Mouse (Mus musculus) MEL (cell line): ENCODE measurements around the gene Pcsk4. TPM values are rescaled to one million over a fixed set of nuclear protein-coding genes. Genes with fewer than 3 reads are reported as not detected.

ENCODE experiments used
- DNase-seq: peaks from one replicate; pipeline ENCODE4 v3.0.0; 2011; ENCODE audit warnings: low read depth, low spot score
- H3K27ac ChIP-seq: 2 replicates; pipeline ENCODE4 v1.5.1; 2012; ENCODE audit warnings: low read depth, mild to moderate bottlenecking, control low read depth, low read length, moderate library complexity; ENCODE audit not compliant: control insufficient read depth
- H3K27me3 ChIP-seq, 2 experiments: fragments of 150-350 bp in 1 of 2; sonication (generic) in 1 of 2; 2 replicates each; pipeline ENCODE4 v1.6.1; 2012; ENCODE audit warnings: low read length in 2 of 2, mild to moderate bottlenecking in 2 of 2, improper control_type of control experiment in 1 of 2, moderate library complexity in 1 of 2; ENCODE audit not compliant: insufficient read depth in 2 of 2, control insufficient read depth in 1 of 2
- H3K36me3 ChIP-seq, 2 experiments: 2 replicates each; pipeline ENCODE4 v1.6.1; 2012 to 2014; ENCODE audit warnings: low read length in 2 of 2, improper control_type of control experiment in 1 of 2, inconsistent platforms in 1 of 2, mild to moderate bottlenecking in 1 of 2; ENCODE audit not compliant: insufficient read depth in 2 of 2, control insufficient read depth in 1 of 2
- H3K4me1 ChIP-seq, 2 experiments: fragments of 150-350 bp in 1 of 2; sonication (generic) in 1 of 2; 2 replicates each; pipeline ENCODE4 v1.6.1; 2012; ENCODE audit warnings: low read length in 2 of 2, improper control_type of control experiment in 1 of 2, mild to moderate bottlenecking in 1 of 2; ENCODE audit not compliant: insufficient read depth in 2 of 2, control insufficient read depth in 1 of 2
- H3K4me3 ChIP-seq, 2 experiments: fragments of 150-350 bp in 1 of 2; sonication (generic) in 1 of 2; 2 replicates each; pipeline ENCODE4 v1.5.1; 2012; ENCODE audit warnings: low read depth in 2 of 2, low read length in 2 of 2, mild to moderate bottlenecking in 2 of 2, moderate library complexity in 2 of 2, control low read depth in 1 of 2, improper control_type of control experiment in 1 of 2; ENCODE audit not compliant: control insufficient read depth in 1 of 2, insufficient read depth in 1 of 2
- H3K79me2 ChIP-seq: 2 replicates; pipeline ENCODE4 v1.6.1; 2012; ENCODE audit warnings: mild to moderate bottlenecking, low read length, moderate library complexity; ENCODE audit not compliant: control insufficient read depth, poor library complexity, insufficient read depth
- H3K9ac ChIP-seq: 2 replicates; pipeline ENCODE4 v1.6.1; 2012; ENCODE audit warnings: low read depth, mild to moderate bottlenecking, control low read depth, low read length, moderate library complexity; ENCODE audit not compliant: control insufficient read depth, poor library complexity, severe bottlenecking
- H3K9me3 ChIP-seq: fragments of 150-350 bp; sonication (generic); replicated peaks from 2 replicates; pipeline ENCODE4 v1.6.1; 2012; ENCODE audit warnings: mild to moderate bottlenecking, low read length, improper control_type of control experiment, moderate library complexity; ENCODE audit not compliant: insufficient read depth
- BHLHE40 ChIP-seq: IDR thresholded peaks from 2 replicates; pipeline ENCODE4 v1.6.1; 2012; ENCODE audit warnings: low read depth, mild to moderate bottlenecking, inconsistent platforms, low read length, improper control_type of control experiment, borderline replicate concordance
- CHD2 ChIP-seq: IDR thresholded peaks from 2 replicates; pipeline ENCODE4 v1.6.1; 2011; ENCODE audit warnings: low read length, improper control_type of control experiment
- HCFC1 ChIP-seq: IDR thresholded peaks from 2 replicates; pipeline ENCODE4 v1.6.1; 2012; ENCODE audit warnings: low read depth, mild to moderate bottlenecking, inconsistent platforms, low read length, improper control_type of control experiment, moderate library complexity
- JUND ChIP-seq: IDR thresholded peaks from 2 replicates; pipeline ENCODE4 v1.6.1; 2011; ENCODE audit warnings: low read depth, mild to moderate bottlenecking, improper control_type of control experiment, low read length
- MEF2A ChIP-seq: IDR thresholded peaks from 2 replicates; pipeline ENCODE4 v1.6.1; 2014; ENCODE audit warnings: low read depth, mild to moderate bottlenecking, inconsistent platforms, low read length, improper control_type of control experiment; ENCODE audit not compliant: poor library complexity, insufficient replicate concordance, severe bottlenecking; ENCODE audit errors: extremely low read depth
- NELFE ChIP-seq: IDR thresholded peaks from 2 replicates; pipeline ENCODE4 v1.6.1; 2011; ENCODE audit warnings: low read depth, low read length, improper control_type of control experiment
- NRF1 ChIP-seq: IDR thresholded peaks from 2 replicates; pipeline ENCODE4 v1.6.1; 2014; ENCODE audit warnings: low read depth, mild to moderate bottlenecking, inconsistent platforms, low read length, improper control_type of control experiment, moderate library complexity; ENCODE audit not compliant: poor library complexity, insufficient read depth, severe bottlenecking
- POLR2A ChIP-seq, 2 experiments: IDR thresholded peaks; 2 replicates each; pipeline ENCODE4 v1.6.1; 2011 to 2012; ENCODE audit warnings: low read length in 2 of 2, mild to moderate bottlenecking in 2 of 2, control low read depth in 1 of 2, improper control_type of control experiment in 1 of 2, low read depth in 1 of 2, moderate library complexity in 1 of 2; ENCODE audit not compliant: control insufficient read depth in 1 of 2, insufficient read depth in 1 of 2, poor library complexity in 1 of 2
- POLR2AphosphoS2 ChIP-seq: IDR thresholded peaks from 2 replicates; pipeline ENCODE4 v1.6.1; 2011; ENCODE audit warnings: low read length, improper control_type of control experiment
- POLR2AphosphoS5 ChIP-seq: IDR thresholded peaks from 2 replicates; pipeline ENCODE4 v1.6.1; 2012; ENCODE audit warnings: low read depth, borderline replicate concordance, mild to moderate bottlenecking, inconsistent platforms, low read length, moderate library complexity, mixed read lengths
- RAD21 ChIP-seq: IDR thresholded peaks from 2 replicates; pipeline ENCODE4 v1.6.1; 2011; ENCODE audit warnings: mild to moderate bottlenecking, low read depth, low read length, improper control_type of control experiment
- RCOR1 ChIP-seq: IDR thresholded peaks from 2 replicates; pipeline ENCODE4 v1.6.1; 2012; ENCODE audit warnings: low read depth, mild to moderate bottlenecking, inconsistent platforms, low read length, improper control_type of control experiment
- SMC3 ChIP-seq: IDR thresholded peaks from 2 replicates; pipeline ENCODE4 v1.6.1; 2011; ENCODE audit warnings: low read depth, low read length, improper control_type of control experiment
- ZKSCAN1 ChIP-seq: IDR thresholded peaks from 2 replicates; pipeline ENCODE4 v1.6.1; 2012; ENCODE audit warnings: low read depth, mild to moderate bottlenecking, inconsistent platforms, low read length, improper control_type of control experiment, moderate library complexity
- ZMIZ1 ChIP-seq: IDR thresholded peaks from 2 replicates; pipeline ENCODE4 v1.6.1; 2012; ENCODE audit warnings: low read depth, mild to moderate bottlenecking, inconsistent platforms, low read length, improper control_type of control experiment, moderate library complexity
- polyA plus RNA-seq, 2 experiments: library from polyadenylated mRNA; stranded (reverse) in 1 of 2; unstranded in 1 of 2; fragments of >175 nt in 1 of 2; fragments of >200 nt in 1 of 2; gene quantifications; 2 replicates each; pipeline versions ENCODE4 v1.2.1 to v1.2.4; 2012; ENCODE audit warnings: low replicate concordance in 2 of 2, low read depth in 1 of 2; ENCODE audit not compliant: insufficient read length in 2 of 2, insufficient read depth in 1 of 2, missing spikeins in 1 of 2
- total RNA-seq: library from RNA; depleted of rRNA; stranded (reverse); fragments of 300-350 nt; gene quantifications from 2 replicates; pipeline ENCODE4 v1.2.3, GENCODE M21; 2012

The Pcsk4 gene
- total and polyA plus RNA-seq, 3 experiments = 6.5 to 23.1 TPM; not detected in 1

DNA sequence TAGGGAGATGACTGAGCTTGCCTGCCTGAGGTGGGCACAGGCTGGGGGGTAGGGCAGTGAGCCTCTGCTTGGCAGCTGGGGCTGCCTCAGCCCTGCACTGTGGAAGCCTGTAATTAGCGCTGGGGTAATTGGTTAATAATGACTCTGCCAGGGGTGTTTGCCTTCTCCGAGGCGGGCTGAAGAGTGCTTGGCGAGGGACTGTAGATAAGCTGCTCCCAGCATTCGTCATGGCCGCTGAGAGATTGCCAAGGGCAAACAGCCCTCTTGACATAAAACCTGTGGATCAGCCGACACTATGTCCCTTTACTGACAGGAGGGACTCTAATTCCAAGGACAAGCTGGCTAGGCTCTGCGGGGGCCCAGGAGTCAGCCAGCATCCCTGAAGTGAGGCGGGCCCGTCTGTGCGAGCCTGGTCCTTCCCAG, 12.9 kb downstream of the Pcsk4 start:
- Histone ChIP-seq H3K27me3 (no peaks in the 10 kb centered on the region), H3K27ac (peak overlapping the region; percentile 35), H3K9ac (peak overlapping the region; percentile 31)

DNA sequence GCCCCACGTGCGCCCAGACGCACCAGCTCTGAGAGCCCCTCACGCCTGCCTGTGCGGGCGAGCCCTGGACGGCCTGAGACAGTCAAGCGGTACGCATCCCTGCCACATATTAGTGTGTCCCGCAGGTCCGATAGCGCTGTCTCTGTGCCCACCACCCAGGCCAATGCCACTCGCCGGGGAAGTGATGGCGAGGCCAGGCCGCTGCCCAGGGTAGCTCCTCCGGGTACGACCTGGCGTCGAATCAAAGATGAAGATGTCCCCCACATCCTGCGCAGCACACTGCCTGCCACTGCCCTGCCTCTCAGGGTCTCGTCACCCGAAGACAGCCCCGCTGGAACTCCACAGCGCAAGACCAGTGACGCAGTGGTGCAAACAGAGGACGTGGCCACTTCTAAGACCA, 14.0 kb downstream of the Pcsk4 start:
- H3K9ac ChIP-seq = no peak overlapping the region
- TF ChIP-seq HCFC1 (no peak), MEF2A (no peak), POLR2AphosphoS5 (peak; percentile 42; the same call in 1 of the 2 replicates), POLR2AphosphoS2 (no peak), ZKSCAN1 (no peak), JUND (no peak)
- DNase-seq = no peak
- peaks cover 0 to 8% of the 10 kb centered on the region in 2 experiments; a peak in 2 of 4 replicates for H3K36me3 ChIP-seq
- no peaks in the 10 kb centered on the region for H3K27me3 ChIP-seq
- H3K27ac ChIP-seq = no peak overlapping the region
- H3K4me1 ChIP-seq = peaks cover 0 to 24% of the 10 kb centered on the region in 2 experiments; a peak in 3 of 4 replicates
- H3K79me2 ChIP-seq = peaks cover 20% of the 10 kb centered on the region
- no peaks in the 10 kb centered on the region for H3K9me3 ChIP-seq
- H3K4me3 ChIP-seq = no peak overlapping the region

More for the DNA sequence above, 12.9 kb downstream of the Pcsk4 start:
- Histone ChIP-seq H3K4me3 (no peak overlapping the region), H3K9me3 (no peaks in the 10 kb centered on the region), H3K4me1 (peaks cover 0 to 32% of the 10 kb centered on the region in 2 experiments; a peak in 3 of 4 replicates), H3K79me2 (peaks cover 20% of the 10 kb centered on the region), H3K36me3 (peaks cover 0 to 11% of the 10 kb centered on the region in 2 experiments; a peak in 2 of 4 replicates)
- no peak for TF ChIP-seq RCOR1
- TF ChIP-seq POLR2AphosphoS2 = peak; percentile 31; the same call in 1 of the 2 replicates
- no peak for TF ChIP-seq NELFE
- TF ChIP-seq POLR2A (IDR thresholded peaks at IDR 0.05; ENCODE audit: control insufficient read depth in 1 of 2, insufficient read depth in 1 of 2, low read depth in 1 of 2, low read length in 2 of 2, poor library complexity in 1 of 2) = peak; percentile 39 to 43; a peak in 1 of 4 replicates
- no peak for TF ChIP-seq SMC3
- TF ChIP-seq ZMIZ1 = 0 out of 2 replicates have a peak, but pooled peaks have one; percentile 1
- TF ChIP-seq CHD2 = no peak
- TF ChIP-seq NRF1 = no peak
- TF ChIP-seq RAD21 = no peak
- no peak for TF ChIP-seq BHLHE40
- peak; percentile 60 for DNase-seq
